Mouse (Mus musculus) cerebellum, adult 11-12 months (tissue): ENCODE measurements at regions not wholly inside any gene's neighbourhood (a gene's known extent, or its start where the extent isn't known, plus 50 kb on each side); places are given as distances from the start of the nearest gene placed in this dataset.

Experiments
- DNase-seq: peaks from one replicate; pipeline ENCODE4 v3.0.0; 2022

DNA sequence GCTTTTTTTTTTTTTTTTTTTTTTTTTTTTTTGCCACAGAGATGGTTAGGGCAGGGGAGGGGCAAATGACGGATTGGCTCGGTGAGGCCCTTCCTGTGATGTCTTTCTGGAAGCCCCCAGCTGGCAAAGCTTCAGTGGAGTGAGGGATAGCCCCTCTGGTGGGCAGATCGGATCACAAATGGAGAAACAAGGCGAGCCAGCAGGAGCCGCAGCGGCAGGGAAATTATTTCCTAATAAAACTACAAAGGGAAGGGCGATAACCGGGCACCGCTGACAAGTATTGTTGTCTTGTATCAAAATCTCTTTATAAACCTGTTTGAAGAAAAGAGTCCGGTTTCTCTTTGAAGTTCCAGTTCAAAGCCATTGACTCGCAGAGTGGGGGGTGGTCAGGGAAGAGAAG is 424.5 kb downstream of the Cd83 start:
- DNase-seq, result no peak

DNA sequence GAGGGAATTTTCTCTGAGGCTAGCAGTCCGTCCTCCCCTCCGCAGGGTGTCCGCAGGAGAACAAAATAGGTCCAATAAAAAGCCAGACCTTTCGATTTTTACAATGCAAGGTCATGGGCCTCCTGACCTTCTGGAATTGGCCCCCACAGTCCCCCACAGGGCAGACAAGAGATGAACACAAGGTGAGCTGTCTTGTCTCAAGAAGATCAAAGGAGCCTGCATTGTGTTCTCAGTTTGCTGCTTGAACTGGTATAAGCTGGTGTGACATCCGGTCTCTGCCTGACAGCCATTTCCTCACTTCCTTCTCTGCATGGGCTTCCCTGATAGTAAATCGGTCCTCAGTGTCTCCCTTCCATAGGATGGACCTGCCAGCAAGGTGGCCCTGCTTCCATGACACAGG is 425.5 kb downstream of the Cd83 start:
- no peak for DNase-seq

DNA sequence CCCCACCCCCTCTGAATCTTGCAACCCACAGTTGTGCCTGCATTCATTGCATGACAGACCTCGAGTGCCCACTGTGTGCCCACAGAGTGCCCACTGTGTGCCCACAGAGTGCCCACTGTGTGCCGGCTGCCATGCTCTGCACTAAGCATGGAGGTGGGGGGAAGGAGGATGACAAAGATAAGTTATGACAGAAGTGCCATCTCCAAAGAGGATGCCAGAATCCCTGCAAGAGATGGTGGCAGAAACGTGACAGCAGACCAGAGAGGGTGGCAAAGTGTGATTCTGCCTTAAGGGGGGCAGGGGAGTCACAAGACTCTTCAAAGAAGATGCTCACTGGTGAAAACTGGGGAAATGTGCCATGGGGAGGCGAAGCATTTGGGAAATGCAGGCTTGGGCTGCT is 427.8 kb downstream of the Cd83 start:
- DNase-seq, result no peak

DNA sequence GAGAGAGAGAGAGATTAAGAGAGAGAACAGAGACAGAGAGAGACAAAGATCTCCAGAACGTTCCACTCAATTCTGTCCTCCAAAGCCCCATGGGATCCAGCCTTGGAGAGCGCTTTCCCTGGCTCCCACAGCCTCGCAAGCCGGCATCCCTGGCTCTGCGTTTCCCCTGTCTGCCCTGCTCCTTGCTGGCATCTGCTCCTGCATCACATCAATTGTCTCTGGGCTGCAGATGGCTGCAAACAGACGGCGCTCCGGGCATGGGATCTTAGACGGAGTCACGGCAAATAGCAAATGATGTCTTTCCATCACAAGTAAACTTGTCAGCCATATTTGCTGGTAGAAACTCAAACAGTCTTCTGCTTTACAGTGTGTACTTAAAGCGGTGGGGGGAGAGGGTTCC is 428.4 kb downstream of the Cd83 start:
- peak; percentile 62 for DNase-seq

DNA sequence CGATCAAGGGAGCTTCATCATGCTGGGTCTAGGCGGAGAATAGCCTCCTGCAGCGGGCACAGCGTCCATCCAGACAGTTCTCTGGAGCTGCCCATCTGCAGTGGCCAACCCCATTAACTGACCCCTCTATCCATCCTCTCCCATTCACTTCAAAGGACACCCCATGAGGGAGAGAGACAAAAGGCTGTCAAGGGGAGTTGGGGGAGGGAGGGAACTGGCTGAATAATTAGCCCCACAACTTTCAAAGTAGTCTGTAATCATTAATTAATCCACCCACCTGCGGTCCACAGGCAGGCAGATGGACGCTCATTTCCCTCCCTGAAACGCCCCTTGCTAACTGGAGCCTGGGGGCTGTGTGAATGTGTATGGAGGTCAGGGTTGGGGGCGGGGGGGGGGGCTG is 433.7 kb downstream of the Cd83 start:
- DNase-seq, result no peak

DNA sequence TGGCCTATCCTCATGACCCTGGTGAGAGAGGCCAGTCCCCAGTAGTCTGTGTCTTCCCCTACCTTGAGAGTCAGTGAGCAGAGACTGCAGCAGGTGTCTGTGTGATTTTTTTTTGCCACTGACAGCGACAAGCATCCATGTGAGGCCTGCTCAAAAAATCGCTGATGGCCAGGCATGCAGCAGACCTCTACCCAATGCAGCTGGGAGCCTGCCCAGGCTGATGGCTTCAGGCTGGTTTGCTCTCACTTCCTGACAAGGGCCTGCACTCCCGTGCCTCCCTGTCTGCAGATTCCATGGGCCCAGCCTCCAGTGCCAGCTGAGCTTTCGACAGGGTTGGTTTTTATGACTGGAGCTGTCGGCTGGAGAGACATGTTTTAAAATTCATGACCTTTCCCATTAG is 437.1 kb downstream of the Cd83 start:
- no peak for DNase-seq

DNA sequence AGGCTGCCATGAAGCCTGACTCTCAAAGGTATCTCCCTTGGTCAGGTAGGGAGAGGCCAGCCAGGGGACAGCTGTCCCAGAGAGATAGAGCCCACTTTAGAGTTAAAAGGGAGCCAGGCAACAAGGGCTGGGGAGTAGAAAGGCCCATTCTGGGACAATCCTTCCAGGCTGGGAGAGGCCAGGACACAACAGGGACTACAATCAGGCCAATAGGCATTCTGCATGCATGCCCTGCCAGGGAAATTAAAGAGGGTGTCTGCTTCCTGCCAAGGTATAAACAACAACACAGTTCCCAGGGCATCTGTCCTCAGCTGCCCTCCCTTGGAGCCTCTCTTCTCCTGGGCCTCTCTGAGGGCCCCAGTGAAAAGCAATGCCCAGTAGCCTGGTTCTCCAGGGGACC is 437.8 kb downstream of the Cd83 start:
- peak; percentile 58 for DNase-seq

DNA sequence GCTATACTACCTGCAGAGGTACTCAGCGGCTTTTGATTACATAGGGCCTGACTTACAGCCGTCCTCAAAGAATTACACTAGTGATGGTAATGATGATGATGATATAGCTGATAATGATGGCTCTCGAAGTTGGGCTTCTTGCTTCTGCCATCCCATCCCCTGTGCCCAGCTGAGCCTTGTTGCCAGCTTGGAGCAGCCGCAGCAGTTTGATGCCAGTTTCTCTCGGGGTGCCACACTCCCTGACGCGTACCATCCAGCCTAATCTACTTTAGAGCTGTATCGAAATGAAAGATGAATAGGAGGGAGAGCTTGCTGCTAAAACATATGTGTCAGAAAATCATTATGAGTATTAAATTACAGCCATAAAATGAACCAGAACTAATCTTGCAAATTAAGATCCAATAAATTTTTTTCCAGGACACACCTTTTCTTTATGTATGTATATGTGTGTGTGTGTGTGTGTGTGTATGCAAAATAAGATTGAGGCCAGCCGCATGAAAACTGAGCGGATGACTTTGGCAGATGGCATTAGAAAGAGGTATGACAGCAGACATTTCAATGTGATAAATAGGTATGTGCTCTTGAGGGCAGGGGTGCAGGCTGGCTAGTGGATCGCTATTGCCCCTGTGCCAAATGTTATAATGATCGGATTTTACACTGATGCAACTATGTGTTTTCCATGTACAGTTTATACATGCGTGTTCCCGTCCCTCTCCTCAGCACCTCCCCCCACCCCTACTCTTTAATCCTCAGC is 443.3 kb downstream of the Cd83 start:
- DNase-seq, result no peak

DNA sequence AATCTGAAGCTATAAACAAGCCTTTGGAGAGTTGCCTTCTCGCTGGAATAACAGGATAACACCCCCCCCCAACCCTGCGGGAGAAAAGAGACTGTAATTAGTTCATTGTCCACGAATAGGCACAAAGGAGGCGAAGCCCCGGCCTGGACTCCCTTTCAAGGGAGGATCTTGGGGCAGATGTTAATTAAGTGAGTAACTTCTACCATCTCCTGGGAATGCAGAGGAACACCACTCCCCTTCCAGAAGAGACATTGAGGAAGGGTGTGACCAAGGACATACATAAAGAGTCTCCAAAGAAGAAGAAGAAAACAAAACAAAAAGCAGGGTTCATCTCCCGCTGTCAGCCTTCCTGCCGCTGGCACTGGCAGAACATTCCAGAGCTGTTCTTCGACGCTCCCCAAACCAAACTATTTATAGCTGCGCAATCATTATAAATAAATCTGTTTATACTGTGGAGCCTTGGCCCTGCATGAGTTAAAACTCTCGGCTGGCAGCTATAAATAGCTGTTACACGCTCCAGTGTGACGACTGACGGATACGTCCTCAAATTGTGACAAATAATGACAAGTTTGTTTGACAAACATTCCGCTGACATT is 444.1 kb downstream of the Cd83 start:
- no peak for DNase-seq

DNA sequence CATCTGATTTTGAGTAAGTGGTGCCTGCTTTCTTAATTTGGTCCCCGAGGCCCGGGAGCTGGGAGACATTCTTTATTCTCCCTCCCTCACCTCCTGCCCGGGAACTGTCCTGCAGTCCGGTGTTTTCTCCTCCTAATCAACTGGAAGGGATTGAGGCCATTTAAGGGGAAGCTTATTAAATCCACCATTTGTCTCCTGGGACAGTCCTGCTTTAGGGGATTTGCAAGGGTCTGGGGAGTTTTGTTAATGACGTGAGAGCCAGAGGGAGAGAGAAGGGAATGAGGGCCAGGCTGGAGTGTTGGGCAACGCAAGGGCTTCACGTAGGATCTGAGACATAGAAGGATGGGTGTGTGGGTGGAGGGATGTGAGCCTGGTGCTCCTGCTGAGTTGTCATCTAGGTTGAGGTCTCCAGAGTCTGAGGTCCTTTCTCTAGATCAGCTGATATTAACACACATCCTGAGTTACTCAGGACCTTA is 444.6 kb downstream of the Cd83 start:
- no peak for DNase-seq

DNA sequence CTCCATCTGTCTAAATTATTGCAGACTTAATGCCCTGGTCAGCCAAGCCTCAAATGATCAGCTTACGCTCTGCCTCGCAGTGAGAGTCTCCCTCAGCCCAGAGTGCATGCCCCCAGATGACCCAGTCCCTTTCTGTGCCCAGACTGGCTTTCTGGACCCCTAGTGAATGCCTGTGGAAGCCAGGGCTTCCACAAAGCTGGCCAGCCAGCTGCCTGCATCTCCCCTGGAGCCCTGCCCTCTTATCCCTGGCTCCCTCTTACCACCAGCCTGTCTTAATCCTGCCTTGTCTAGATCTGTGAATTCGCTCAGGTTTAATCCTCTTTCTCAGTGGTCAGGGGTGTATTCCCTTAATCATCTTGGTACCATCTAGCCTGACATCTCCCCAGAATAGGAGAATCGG is 446.8 kb downstream of the Cd83 start:
- DNase-seq, result no peak

DNA sequence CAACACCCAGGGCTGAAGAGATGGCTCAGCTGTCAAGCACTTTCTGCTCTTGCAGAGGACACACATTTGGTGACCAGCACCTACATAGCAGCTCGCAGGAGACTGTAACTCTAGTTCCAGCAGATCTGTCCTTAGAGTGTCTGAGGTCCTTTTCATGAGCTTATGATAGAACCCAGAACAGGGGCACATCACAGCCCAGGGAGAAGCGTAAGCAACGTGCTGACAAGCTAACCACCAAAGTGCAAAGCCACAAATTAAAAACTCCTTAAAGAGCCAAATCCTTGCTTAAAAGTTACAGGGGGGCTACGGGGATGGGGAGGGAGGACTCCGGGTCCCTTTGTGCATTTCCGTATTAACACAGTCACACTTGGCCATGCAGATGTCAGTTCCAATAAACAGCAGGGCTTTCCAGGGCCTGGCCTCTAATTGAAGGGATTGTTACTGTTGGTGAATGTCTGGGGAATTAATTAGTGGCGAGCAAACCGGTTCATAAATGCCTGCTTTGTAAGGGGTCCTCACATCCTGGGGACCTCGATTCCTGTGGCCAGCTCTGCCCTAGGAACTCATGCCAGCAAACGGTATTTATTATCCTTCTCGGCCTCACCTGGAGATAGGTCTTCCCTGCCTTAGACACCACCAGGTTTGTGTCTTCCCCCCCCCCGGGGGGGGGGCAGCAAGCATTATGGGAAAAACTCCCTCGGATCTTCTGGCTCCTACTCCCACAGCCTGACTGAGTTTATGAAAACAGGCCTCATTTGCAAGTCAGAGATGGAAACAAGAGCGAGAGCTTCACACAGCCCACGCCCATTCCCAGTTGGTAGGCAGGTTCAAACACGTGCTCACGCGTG is 447.5 kb downstream of the Cd83 start:
- DNase-seq, result no peak

DNA sequence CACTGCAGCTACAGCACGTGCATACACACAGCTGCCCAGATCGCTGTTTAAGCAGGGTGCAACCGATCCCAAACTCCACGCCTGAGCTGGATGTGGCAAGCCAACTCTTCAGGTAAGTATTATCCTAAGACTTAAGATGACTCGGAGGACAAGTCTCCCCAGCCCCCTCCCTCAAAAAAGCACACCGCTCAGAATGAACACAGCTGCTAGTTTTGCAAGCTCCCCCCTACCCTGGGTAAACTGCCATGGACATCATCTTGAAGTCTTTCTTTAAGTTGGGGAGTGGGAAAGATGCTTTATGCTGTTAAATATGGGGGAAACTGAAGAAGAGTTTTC is 448.1 kb downstream of the Cd83 start:
- DNase-seq, result no peak

DNA sequence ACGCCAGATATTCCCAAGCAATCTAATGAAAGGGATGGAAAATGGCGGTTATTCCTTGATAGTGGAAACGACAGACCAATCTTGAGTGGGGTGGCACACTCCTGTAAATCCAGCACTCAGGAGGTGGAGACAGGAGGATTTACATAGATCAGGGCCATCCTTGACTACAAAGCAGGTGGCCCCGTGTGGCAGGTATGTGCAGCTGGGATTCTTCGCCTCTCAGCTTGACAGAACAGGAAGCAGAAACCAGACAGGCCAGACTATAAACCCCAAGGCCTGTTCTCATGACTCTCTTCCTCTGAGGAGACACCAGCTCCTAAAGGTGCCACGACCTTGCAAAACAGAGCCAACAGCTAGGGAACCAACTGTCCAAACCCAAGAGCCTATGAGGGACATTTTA is 449.7 kb downstream of the Cd83 start:
- no peak for DNase-seq

DNA sequence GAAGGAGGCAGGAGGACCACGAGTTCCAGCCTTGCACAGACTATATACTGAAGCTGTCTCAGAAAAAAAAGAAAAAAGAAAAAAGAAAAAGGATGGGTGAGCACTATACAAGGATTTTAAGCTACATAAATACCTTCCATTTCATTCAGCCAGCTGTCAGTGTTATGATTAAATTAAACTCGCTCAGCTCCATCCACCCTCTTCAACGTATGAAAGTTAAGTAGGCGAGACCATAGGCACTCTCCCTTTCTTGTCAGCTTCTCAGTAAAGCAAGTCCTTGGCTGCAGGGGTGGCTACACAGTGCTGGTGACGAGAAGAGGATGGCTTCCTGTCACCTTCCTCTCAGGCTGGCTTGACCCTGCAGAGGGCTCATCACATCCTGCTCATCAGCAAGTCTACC is 450.7 kb downstream of the Cd83 start:
- DNase-seq, result no peak

DNA sequence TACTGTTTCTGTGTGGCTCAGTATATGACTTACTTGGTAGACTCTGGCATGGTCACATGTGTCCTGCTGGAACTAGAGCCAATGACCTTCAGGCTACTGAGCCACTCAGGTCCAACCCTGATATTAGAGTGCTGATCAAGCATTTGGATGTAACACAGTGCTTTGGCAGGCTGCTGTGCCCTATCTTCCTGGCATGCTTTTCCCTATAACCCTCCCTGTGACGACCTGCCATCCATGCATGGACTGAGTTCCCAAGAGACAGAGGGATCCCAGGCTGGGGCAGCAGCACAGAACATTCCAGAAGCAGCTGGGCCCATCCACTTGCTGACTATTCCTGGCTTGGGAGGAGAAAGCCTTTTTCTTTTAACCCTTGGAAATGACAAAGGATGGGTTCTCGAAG is 451.4 kb downstream of the Cd83 start:
- no peak for DNase-seq

DNA sequence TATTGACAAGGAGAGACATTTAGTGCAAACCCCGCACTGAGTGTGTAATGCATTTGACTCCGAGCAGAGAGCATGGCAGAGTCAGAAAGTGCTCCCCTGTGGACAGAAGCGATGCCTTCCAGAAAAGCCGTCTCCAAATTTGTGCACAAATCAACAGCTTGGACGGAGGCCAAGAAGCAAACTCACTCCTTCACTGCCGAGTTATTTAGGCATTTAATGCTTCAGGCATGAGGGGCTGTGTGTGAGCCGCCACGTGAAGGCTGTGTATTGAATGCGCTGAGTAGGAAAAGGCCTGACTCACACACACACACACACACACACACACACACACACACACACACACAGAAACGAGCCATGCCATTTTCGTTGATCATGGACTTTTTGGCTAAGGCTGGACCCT is 453.7 kb downstream of the Cd83 start:
- peak; percentile 55 for DNase-seq

DNA sequence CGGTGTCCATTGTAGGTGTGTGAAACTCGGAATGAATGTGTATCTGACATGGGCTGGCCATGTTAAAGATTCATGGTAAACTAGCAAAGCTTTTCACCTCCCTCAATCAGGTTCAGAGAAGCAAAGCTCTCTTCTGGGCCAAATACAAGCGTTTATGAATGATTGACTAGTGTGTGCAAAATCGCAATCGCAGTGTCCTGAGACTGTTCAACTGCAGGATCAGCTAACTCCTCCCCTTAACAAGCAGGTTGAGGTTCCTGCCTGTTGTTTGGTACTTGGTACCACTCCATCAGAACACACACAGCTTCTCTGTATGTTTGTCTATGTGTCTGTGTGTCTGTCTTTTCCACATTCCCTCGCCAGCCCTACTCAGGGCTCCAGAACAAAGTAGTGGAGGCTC is 458.6 kb downstream of the Cd83 start:
- no peak for DNase-seq

DNA sequence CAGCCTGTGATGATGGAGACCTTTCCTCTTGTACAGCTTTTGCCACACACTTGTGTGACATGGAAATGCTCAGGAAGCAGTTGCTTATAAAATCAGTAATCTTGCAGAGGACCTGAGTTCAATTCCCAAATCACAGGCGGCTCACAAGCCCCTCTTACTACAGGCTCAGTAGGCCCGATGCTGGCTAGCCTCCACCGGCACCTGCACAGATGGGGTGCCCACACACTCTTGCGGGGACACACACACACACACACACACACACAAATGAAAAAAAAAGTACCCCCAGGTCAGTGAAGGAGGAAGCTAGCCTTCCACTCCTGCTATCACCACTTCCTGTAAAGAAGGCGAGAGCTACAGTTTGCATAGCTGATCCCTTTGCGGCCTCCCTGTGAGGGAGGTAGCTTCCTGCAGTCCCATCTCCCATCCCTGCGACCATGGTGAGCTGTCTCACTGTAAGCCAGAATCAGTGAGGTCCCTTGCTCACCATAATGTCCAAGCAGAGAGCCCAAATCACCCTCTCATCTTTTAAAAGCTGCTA is 462.2 kb downstream of the Cd83 start:
- no peak for DNase-seq

DNA sequence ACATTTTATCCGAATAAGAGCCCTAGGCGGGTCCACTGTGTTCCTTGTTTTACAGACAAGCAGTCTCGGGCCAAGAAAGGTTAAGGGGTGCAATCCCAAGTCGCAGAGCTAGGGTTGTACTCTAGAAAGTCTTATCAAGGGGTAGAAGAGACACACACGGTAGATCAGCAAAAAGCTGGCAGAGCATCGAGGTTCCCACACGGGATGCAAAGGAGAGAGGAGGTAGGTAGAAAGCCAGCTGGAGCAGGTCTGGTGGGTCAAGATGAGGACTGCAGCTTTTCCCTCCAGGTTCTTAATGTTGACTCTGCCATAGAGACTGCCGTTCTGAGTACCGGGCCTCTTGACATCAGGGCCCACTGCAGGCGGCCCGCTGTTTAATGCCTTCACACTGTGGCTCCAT is 463.3 kb downstream of the Cd83 start:
- DNase-seq, result no peak

DNA sequence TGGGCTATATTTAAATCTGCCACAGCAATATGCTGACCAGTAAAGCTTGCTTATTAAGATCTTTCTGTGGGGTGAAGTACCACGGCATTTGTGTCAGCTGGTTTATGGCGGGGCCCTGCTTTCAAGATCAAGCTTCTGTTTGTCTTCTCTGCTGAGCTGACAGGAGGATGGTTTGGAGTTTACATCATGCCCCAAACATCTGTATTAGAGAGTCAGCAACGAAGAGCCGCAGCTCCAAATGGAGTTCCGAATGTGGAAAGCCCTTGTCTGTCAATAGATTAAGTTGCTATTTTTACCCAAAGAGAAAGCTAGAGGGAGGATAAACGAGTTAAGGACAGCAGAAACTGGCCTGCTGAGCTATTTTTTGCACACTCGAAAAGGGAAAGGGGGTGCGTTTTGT is 463.8 kb downstream of the Cd83 start:
- DNase-seq, result no peak

DNA sequence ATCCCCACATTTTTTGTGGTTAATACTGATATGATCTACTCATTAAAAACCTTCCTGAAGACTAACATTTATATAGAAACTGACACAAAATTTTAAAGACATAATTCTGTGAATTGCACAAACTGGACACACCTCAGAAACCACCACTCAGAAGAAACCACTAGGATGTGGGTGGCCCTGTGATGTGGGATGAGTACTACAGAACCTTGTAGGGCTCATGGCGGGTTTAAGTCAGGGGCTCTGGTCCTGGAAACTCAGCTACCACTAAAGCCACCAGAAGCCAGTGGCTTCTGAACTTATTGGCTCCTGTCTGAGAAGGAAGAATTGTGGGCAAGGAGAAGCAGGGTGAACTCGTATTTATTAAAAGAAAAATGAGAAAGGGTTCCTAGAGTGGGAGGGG is 464.5 kb downstream of the Cd83 start:
- no peak for DNase-seq

DNA sequence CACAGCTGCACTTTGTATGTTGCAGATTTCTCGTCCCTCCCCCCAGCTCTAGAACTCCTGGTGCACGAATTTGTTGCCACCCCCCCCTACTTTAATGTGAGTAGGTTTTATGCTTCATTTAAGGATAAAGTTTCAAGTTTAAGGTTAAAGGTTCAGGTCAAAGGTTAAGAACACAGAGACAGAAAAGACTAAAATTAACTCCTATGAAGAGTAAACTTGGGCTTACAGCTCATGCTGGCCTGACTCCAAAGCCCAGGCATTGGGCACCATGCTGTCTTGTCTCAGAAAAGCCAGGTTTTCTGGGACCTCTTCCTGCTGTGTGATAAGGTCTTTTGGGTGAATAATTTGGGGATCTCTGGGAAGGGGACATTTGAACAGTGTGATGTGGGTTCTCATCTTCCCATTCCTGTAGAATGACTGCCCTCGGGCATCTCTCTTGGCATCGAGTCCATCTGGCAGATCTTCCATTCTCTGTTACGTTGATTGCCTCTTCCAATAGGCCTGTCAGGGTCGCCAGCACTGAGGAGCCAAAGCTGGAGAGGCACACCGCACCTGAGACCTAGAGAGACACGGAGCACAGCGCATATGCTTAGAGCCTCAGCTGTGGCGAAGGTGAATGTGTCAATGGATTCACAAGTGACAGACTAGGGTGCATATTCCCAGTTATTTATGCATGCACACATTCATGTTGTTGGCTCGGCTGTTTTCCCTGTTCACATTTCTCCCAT is 466.1 kb downstream of the Cd83 start:
- no peak for DNase-seq
